Mouse (Mus musculus) CH12.LX (cell line): ENCODE measurements around the gene Lrrc55. TPM values are rescaled to one million over a fixed set of nuclear protein-coding genes. Genes with fewer than 3 reads are reported as not detected.

Experiments
- DNase-seq: peaks from one replicate; pipeline ENCODE4 v3.0.0-alpha.2; 2013; ENCODE audit errors: extremely low read depth
- H3K27ac ChIP-seq: 2 replicates; pipeline ENCODE4 v1.5.1; 2012; ENCODE audit warnings: low read depth, mild to moderate bottlenecking, control low read depth, moderate library complexity; ENCODE audit not compliant: insufficient read depth
- H3K27me3 ChIP-seq: replicated peaks from 2 replicates; pipeline ENCODE3; 2012; ENCODE audit warnings: inconsistent platforms
- H3K36me3 ChIP-seq, 2 experiments: replicated peaks in 1 of 2; 2 replicates each; pipeline versions ENCODE3 to v1.6.1; 2012; ENCODE audit warnings: inconsistent platforms in 1 of 2, low read length in 1 of 2, mild to moderate bottlenecking in 1 of 2, mixed read lengths in 1 of 2, moderate library complexity in 1 of 2; ENCODE audit not compliant: control insufficient read depth in 1 of 2, insufficient read depth in 1 of 2
- H3K4me1 ChIP-seq, 2 experiments: 2 replicates each; pipeline ENCODE4 v1.6.1; 2012; ENCODE audit warnings: inconsistent platforms in 1 of 2, moderate library complexity in 1 of 2; ENCODE audit not compliant: insufficient read depth in 2 of 2, control insufficient read depth in 1 of 2
- H3K4me2 ChIP-seq: 2 replicates; pipeline ENCODE4 v1.6.1; 2012; ENCODE audit warnings: low read depth, mild to moderate bottlenecking, control low read depth; ENCODE audit not compliant: poor library complexity, insufficient read depth, severe bottlenecking
- H3K4me3 ChIP-seq, 3 experiments: fragments of 150-350 bp in 1 of 3; sonication (generic) in 1 of 3; replicated peaks in 1 of 3; 2 replicates each; pipeline versions ENCODE3 to v1.5.1; 2011 to 2012; ENCODE audit warnings: low read depth in 2 of 3, low read length in 2 of 3, mild to moderate bottlenecking in 2 of 3, moderate library complexity in 2 of 3, control low read depth in 1 of 3, improper control_type of control experiment in 1 of 3, inconsistent platforms in 1 of 3, mixed read lengths in 1 of 3; ENCODE audit not compliant: poor library complexity in 1 of 3
- H3K79me2 ChIP-seq: replicated peaks from 2 replicates; pipeline ENCODE4 v1.6.1; 2012; ENCODE audit warnings: mild to moderate bottlenecking, moderate library complexity; ENCODE audit not compliant: control insufficient read depth, poor library complexity, insufficient read depth, severe bottlenecking; ENCODE audit errors: extremely low read depth
- H3K9ac ChIP-seq: 2 replicates; pipeline ENCODE4 v1.6.1; 2012; ENCODE audit warnings: low read depth, mild to moderate bottlenecking, control low read depth, moderate library complexity; ENCODE audit not compliant: insufficient read depth
- H3K9me3 ChIP-seq: replicated peaks from 2 replicates; pipeline ENCODE3; 2012; ENCODE audit warnings: low read length, inconsistent platforms, mixed read lengths
- BHLHE40 ChIP-seq: IDR thresholded peaks from 2 replicates; pipeline ENCODE4 v1.6.1; 2011; ENCODE audit warnings: mild to moderate bottlenecking, low read depth, low read length, improper control_type of control experiment
- CHD2 ChIP-seq: IDR thresholded peaks from 2 replicates; pipeline ENCODE4 v1.6.1; 2011; ENCODE audit warnings: low read length, improper control_type of control experiment
- CTCF ChIP-seq, 2 experiments: IDR thresholded peaks in 1 of 2; conservative IDR thresholded peaks in 1 of 2; 2 replicates each; pipeline ENCODE4 v1.5.1; 2011 to 2012; ENCODE audit warnings: low read depth in 2 of 2, low read length in 2 of 2, improper control_type of control experiment in 1 of 2, inconsistent platforms in 1 of 2, mild to moderate bottlenecking in 1 of 2, moderate library complexity in 1 of 2
- E2F4 ChIP-seq: IDR thresholded peaks from 2 replicates; pipeline ENCODE4 v1.6.1; 2011; ENCODE audit warnings: low read depth, low read length, improper control_type of control experiment; ENCODE audit not compliant: insufficient replicate concordance
- HCFC1 ChIP-seq: IDR thresholded peaks from 2 replicates; pipeline ENCODE4 v1.6.1; 2012; ENCODE audit warnings: low read depth, mild to moderate bottlenecking, inconsistent platforms, low read length, improper control_type of control experiment
- IRF4 ChIP-seq: IDR thresholded peaks from 2 replicates; pipeline ENCODE4 v1.6.1; 2014; ENCODE audit warnings: low read depth, mild to moderate bottlenecking, inconsistent platforms, low read length, improper control_type of control experiment
- JUND ChIP-seq: conservative IDR thresholded peaks from 2 replicates; pipeline ENCODE4 v1.6.1; 2011; ENCODE audit warnings: low read depth, low read length, improper control_type of control experiment
- KAT2A ChIP-seq: IDR thresholded peaks from 2 replicates; pipeline ENCODE4 v1.6.1; 2012; ENCODE audit warnings: low read length, improper control_type of control experiment, inconsistent platforms; ENCODE audit not compliant: insufficient replicate concordance
- MAFK ChIP-seq: IDR thresholded peaks from 2 replicates; pipeline ENCODE4 v1.6.1; 2011; ENCODE audit warnings: low read length, improper control_type of control experiment; ENCODE audit not compliant: insufficient replicate concordance
- MAZ ChIP-seq: IDR thresholded peaks from 2 replicates; pipeline ENCODE4 v1.6.1; 2012; ENCODE audit warnings: low read depth, mild to moderate bottlenecking, inconsistent platforms, low read length, improper control_type of control experiment, moderate library complexity
- MEF2A ChIP-seq: IDR thresholded peaks from 2 replicates; pipeline ENCODE4 v1.6.1; 2014; ENCODE audit warnings: low read depth, mild to moderate bottlenecking, inconsistent platforms, low read length, improper control_type of control experiment, borderline replicate concordance
- MXI1 ChIP-seq: IDR thresholded peaks from 2 replicates; pipeline ENCODE4 v1.6.1; 2011; ENCODE audit warnings: mild to moderate bottlenecking, low read depth, low read length, improper control_type of control experiment
- NELFE ChIP-seq: IDR thresholded peaks from 2 replicates; pipeline ENCODE4 v1.6.1; 2011; ENCODE audit warnings: low read depth, low read length, improper control_type of control experiment
- PAX5 ChIP-seq: IDR thresholded peaks from 2 replicates; pipeline ENCODE4 v1.6.1; 2012; ENCODE audit warnings: low read length, inconsistent platforms, mixed read lengths
- POLR2AphosphoS2 ChIP-seq: IDR thresholded peaks from 2 replicates; pipeline ENCODE4 v1.6.1; 2011; ENCODE audit warnings: low read depth, low read length, improper control_type of control experiment
- RAD21 ChIP-seq: IDR thresholded peaks from 2 replicates; pipeline ENCODE4 v1.6.1; 2011; ENCODE audit warnings: low read depth, mild to moderate bottlenecking, low read length, improper control_type of control experiment, moderate library complexity
- RCOR1 ChIP-seq: conservative IDR thresholded peaks from 2 replicates; pipeline ENCODE4 v1.6.1; 2012; ENCODE audit warnings: low read depth, mild to moderate bottlenecking, inconsistent platforms, low read length, improper control_type of control experiment
- SMC3 ChIP-seq: IDR thresholded peaks from 2 replicates; pipeline ENCODE4 v1.6.1; 2011; ENCODE audit warnings: low read depth, low read length, improper control_type of control experiment
- TBP ChIP-seq: conservative IDR thresholded peaks from 2 replicates; pipeline ENCODE4 v1.6.1; 2011; ENCODE audit warnings: low read depth, low read length, improper control_type of control experiment
- TCF12 ChIP-seq: IDR thresholded peaks from 2 replicates; pipeline ENCODE4 v1.6.1; 2014; ENCODE audit warnings: low read depth, mild to moderate bottlenecking, inconsistent platforms, low read length, improper control_type of control experiment
- UBTF ChIP-seq: IDR thresholded peaks from 2 replicates; pipeline ENCODE4 v1.6.1; 2012; ENCODE audit warnings: low read depth, mild to moderate bottlenecking, inconsistent platforms, low read length, improper control_type of control experiment, moderate library complexity
- USF1 ChIP-seq: IDR thresholded peaks from 2 replicates; pipeline ENCODE4 v1.6.1; 2014; ENCODE audit warnings: low read depth, mild to moderate bottlenecking, inconsistent platforms, low read length, improper control_type of control experiment
- USF2 ChIP-seq: conservative IDR thresholded peaks from 2 replicates; pipeline ENCODE4 v1.6.1; 2011; ENCODE audit warnings: low read depth, low read length, improper control_type of control experiment
- ZC3H11A ChIP-seq: IDR thresholded peaks from 2 replicates; pipeline ENCODE4 v1.6.1; 2012; ENCODE audit warnings: low read depth, mild to moderate bottlenecking, inconsistent platforms, low read length, improper control_type of control experiment
- ZKSCAN1 ChIP-seq: IDR thresholded peaks from 2 replicates; pipeline ENCODE4 v1.6.1; 2012; ENCODE audit warnings: low read depth, inconsistent platforms, low read length, improper control_type of control experiment, borderline replicate concordance
- dilution Hi-C: fragments of 300-500 bp; cut with MboI; formaldehyde crosslinking; loops from 2 replicates; pipeline ENCODE4 v1.14.3; 2020; ENCODE audit warnings: low sequenced_read_pairs; ENCODE audit not compliant: extremely low pct_unique_long_range_greater_than_20kb, extremely low pct_ligation_motif_present
- in situ Hi-C: fragments of 300-500 bp; cut with MboI; formaldehyde crosslinking; loops from 3 replicates; pipeline ENCODE4 v1.14.3; 2019; ENCODE audit warnings: low sequenced_read_pairs, low pct_ligation_motif_present, low pct_unique_long_range_greater_than_20kb, mixed read lengths
- polyA plus RNA-seq: library from polyadenylated mRNA; unstranded; fragments of >175 nt; gene quantifications from 2 replicates; pipeline ENCODE4 v1.2.1, GENCODE M21; 2012; ENCODE audit warnings: low read depth; ENCODE audit not compliant: insufficient read length
- total RNA-seq, 2 experiments: library from RNA; depleted of rRNA; stranded (reverse); fragments of 300-350 nt in 1 of 2; fragments of >200 nt in 1 of 2; gene quantifications; 2 replicates each; pipeline ENCODE4 v1.2.3; 2012 to 2014

Lrrc55 gene
- total and polyA plus RNA-seq, 3 experiments = not detected

DNA sequence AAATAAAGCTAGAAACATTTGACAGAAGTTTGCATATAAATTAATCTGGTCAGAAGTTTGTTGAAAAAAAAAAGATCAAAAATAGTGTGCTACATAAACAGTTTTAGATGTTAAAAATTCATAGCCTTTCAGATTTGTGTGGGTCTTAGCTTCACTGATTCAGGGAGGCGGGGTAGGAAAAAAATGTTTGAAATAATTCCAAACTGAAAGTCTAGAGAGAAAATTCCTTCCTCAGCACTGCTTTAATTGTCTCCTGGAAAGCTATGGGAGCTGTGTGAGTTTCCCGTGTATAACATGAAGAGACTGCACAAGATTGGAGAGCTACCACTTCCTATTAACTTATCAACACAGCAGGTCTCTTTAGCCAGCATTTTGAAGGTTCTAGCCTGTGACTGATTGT lies 49.5 kb downstream of the Lrrc55 start:
- no peak overlapping the region for H3K4me2 ChIP-seq
- H3K4me1 ChIP-seq = no peaks in the 10 kb centered on the region
- dilution Hi-C loops = no loop called here
- H3K4me3 ChIP-seq = no peak overlapping the region
- TF ChIP-seq TCF12 (no peak), KAT2A (no peak), HCFC1 (no peak), RCOR1 (no peak), USF2 (no peak), IRF4 (no peak), MAZ (no peak), MAFK (no peak), MXI1 (no peak), NELFE (no peak), RAD21 (no peak), E2F4 (no peak), POLR2AphosphoS2 (no peak), UBTF (no peak), PAX5 (no peak), USF1 (no peak), CHD2 (no peak), MEF2A (no peak), SMC3 (no peak)
- TF ChIP-seq, all 38 proteins: peak for 0
- Histone ChIP-seq H3K36me3 (no peaks in the 10 kb centered on the region), H3K27ac (no peak overlapping the region), H3K79me2 (no peaks in the 10 kb centered on the region), H3K9ac (no peak overlapping the region), H3K27me3 (peaks cover 13% of the 10 kb centered on the region), H3K9me3 (no peaks in the 10 kb centered on the region)
- in situ Hi-C loops = no loop called here
- DNase-seq = no peak

DNA sequence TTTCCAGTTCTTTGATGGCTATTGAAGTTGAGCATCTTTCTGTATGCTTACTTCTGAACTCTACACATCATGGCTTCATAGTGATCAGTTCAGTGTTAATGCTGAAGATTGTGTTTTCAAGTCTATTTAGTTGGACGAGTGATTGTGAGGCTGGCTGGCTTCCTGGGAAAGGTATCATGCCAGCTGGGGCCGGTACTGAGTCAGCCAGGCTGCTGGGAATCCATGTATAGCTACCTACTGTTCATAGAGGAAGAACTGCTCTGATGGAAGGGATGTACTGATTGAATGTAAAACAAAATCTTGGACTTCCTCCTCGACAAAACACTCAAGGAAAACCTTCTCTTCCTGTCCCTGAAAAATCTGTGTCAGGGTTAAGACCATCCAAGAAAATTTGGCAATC lies 51.7 kb downstream of the Lrrc55 start:
- DNase-seq = no peak
- Histone ChIP-seq H3K4me3 (no peak overlapping the region), H3K79me2 (no peaks in the 10 kb centered on the region), H3K4me2 (no peak overlapping the region), H3K27me3 (peaks cover 15% of the 10 kb centered on the region), H3K9ac (no peak overlapping the region), H3K27ac (no peak overlapping the region), H3K9me3 (no peaks in the 10 kb centered on the region), H3K4me1 (no peaks in the 10 kb centered on the region), H3K36me3 (no peaks in the 10 kb centered on the region)
- dilution Hi-C loops (no loop called here), in situ Hi-C loops (no loop called here)
- TF ChIP-seq USF1 = no peak
- TF ChIP-seq ZKSCAN1 = no peak
- no peak for TF ChIP-seq NELFE
- no peak for TF ChIP-seq ZC3H11A
- no peak for TF ChIP-seq BHLHE40
- TF ChIP-seq JUND = no peak
- no peak for TF ChIP-seq TBP
- no peak for TF ChIP-seq CTCF (conservative IDR thresholded peaks at IDR 0.05 in 1 of 2, IDR thresholded peaks at IDR 0.05 in 1 of 2; ENCODE audit: low read depth in 2 of 2, low read length in 2 of 2)
- TF ChIP-seq CHD2 = no peak
